Mouse (Mus musculus) right cerebral cortex, postnatal 36 days (tissue): ENCODE data around the gene Gm29609.
A peak's percentile ranks its signal among the peaks of the same experiment; 100 is the strongest.

ENCODE experiments used
- DNase-seq, 2 experiments: peaks; one replicate each; pipeline ENCODE4 v3.0.0; 2022; ENCODE audit warnings: low spot score in 2 of 2, mixed read lengths in 1 of 2

Gm29609 gene

DNA sequence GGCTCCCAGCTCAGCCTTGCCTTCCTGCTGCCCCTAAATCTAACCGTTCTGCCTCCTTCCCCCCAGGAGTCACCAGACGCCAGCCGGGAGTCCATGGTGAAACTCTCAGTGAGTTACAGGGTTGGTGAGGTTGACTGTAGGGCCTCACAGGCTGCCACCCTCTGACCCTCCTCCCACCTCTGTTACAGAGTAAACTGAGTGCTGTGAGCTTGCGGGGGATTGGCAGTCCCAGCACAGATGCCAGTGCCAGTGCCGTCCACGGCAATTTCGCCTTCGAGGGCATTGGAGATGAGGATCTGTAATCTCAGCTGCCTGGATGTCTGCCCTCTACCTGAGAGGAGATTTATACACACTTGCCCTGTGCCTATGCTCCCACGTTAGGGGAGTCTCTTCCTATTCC, 18.5 kb upstream of the Gm29609 start:
- DNase-seq, result no peak

DNA sequence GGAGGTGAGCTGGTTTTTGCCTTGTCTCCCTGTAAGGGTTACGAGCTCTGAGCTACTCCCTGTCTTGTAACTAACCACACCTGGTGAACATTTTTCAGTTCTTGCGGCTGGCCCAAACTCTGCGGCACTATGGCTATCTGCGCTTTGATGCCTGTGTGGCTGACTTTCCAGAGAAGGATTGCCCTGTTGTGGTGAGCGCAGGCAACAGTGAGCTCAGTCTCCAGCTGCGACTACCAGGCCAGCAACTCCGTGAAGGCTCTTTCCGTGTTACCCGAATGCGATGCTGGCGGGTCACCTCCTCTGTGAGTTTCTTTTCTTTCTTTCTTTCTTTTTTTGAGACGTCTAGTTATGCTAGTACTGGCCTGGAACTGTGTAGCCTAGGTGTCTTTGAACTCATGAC, 17.4 kb upstream of the Gm29609 start:
- DNase-seq, result no peak

DNA sequence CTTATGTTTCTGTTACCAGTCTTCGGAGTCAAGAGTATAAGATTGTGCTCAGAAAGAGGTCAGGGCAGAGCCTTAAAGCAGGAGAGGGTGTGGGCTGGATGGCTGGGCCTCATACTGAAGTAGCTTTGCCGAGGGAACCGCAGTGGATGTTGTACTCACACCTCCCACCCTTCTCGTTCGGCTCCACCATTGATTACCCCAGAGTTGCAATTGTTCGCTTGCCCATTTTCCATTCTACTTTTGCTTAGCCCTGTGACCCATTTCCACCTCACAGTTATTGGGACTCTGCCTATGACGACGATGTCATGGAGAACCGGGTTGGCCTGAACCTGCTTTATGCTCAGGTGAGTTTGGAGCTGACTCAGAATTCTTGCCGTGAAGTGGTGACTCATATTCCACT, 16.5 kb upstream of the Gm29609 start:
- DNase-seq, result no peak

DNA sequence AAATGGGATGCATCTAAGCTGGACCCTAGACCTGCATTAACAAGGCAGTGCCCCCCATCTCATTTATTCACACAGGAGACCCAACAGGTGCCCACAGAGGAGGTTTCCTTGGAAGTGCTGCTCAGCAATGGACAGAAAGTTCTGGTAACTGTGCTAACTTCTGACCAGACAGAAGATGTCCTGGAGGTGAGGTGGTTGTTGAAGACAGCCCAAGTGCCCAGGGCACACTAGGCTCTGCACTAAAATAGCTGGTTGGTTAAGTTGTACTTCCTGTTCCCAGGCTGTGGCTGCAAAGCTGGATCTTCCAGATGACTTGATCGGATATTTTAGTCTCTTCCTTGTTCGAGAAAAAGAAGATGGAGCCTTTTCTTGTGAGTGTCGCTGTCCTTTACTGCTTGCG, 16.0 kb upstream of the Gm29609 start:
- DNase-seq, result no peak

DNA sequence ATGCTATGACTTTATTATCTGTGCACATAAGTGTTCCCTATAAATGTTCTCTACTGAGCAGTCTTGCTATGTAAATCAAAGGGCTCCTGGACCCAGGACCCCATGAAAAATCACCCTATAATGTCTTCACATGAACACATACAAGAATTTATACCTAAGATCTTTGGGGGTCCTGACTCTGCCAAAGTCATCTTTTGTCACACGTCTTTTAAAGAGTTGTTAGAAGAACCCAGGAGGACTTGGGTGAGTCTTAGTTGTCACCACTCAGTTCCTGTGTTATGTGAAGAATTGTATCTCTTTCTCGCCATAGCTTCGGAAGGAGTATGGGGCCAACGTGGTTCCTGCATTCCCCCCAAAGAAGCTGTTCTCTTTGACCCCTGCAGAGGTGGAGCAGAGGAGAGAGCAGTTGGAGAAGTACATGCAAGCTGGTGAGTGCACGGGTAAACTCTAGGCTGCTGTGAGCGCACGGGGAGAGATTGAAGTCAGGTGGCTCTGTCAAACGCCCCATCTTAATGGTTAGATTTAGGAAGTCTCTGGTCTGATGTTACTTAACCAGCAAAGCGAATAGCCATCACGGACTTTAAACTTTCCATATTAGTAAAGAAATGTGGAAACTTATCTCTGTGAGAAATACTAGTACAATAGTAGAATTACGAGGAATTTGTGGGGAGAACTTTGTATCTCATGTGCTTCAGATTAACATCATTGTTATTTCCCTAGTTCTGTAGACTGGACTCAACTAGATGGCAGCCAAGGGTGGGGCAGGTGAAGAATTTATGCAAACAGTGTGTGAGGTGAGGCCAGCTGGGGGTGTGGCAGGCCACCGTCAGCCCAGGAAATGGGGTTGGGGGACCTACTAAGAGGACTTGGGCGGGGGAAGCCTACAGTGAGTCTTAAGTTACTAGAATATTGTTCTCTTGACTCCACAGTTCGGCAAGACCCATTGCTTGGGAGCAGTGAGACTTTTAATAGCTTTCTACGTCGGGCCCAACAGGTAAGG, 15.1 kb upstream of the Gm29609 start:
- no peak for DNase-seq

DNA sequence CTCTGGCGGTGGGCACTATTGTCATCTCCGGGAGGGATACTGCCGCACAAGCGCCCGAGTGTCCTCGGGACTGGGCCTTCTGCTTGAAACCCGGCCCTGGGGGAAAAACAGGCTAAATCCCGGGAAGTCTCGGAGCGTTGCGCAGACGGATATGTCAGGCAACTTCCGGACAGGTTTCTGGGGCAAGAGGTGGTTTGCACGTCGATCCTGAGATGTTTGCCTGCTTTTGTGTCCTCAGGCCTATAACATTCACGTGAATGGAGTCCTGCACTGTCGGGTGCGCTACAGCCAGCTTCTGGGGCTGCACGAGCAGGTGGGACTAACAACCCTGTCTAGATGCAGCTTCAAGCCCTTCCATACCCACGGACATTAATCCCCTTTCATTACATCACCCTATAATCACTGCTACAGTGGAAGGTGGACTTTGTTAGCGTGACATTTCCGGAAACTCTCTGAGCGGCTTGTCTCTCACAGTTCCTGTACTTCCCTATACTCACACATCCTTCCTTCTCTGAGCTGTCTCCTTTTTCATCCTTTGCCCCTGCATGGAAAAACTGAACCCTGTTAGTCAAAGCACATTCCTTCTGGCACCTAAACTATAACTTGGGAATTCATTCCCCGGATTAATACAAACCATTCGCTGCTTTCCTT, 14.0 kb upstream of the Gm29609 start:
- no peak for DNase-seq

DNA sequence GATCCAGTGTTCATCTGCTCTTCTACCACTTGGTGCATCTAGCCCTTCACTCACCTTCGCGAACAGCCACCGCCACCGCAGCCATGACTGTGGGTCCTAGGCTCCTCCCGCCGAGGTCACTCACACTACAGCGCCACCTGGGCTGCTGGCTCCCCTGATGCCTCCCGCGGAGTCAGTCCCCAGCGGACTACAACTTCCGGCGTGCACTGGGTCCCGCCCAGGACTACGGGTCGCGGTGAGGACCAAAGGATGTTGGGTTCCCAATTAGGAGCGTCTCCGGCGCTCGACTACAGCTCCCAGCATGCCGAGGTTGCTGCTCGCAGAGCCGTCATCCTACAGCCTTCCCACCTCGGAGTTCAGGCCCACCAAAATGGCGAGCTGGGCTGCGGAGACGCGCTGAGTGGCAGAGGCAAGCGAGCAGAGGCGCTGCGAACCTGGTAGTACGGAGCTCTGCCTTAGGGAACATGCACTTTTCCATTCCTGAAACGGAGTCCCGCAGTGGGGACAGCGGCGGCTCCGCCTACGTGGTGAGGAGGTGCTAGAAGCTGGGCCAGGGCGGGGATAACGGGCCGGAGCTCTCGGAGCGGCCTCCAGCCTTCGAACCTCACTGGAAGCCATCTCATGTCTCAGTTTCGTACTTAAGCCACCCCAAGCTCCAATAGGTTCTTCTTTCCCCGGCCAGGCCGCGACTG, 13.4 kb upstream of the Gm29609 start, which contains the start of the genes Snx17 and Eif2b4:
TSS of gene Snx17 (plus strand) at position 289 of the 692 bp plus-strand sequence.
TSS of gene Eif2b4 (minus strand) at position 492 of the 692 bp plus-strand sequence.
- peak; percentile 99 to 100 for DNase-seq

DNA sequence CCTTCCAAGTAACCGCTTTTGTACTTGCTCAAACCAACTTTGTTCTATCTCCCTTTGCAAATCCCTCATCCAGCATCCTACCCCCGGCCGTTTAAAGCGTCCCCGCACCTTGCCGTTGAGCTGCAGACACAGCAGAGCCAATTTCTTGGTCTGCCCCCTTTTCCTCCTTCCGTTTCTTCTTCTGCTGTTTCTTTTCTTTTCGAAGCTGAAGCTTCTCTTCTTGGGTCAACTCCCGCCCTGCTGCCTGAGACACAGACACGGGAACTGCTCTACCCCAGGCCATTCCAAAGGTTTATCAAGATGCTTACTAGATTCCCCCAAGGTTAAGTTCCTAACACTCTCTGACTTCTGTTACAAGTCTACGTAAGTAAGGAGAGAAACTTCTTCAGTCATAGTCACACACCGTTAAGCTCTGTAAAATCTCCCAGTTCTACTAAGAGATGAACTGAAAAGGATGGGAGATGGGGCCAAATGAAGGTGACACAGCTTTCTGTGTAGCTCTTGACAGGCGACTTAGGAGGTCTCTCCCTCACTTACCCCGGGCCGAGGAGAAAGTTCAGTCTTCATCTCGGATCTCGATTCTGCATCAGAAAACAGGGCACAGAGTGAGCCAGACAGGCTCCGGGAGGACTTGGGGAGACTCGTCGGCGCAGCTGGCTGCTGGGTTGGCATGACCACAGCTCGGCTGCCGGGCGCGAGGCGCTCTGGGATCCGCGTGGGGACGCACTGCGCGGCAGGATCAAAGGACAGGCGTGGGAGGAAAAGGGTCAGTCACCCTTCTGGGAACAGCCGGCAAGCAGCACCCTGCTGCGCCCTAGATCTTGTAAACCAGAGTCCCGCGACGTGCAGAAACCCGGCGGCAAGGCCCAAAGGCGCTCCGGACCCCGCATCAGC, 12.6 kb upstream of the Gm29609 start:
- peak in 1 of 2 experiments; percentile 57 for DNase-seq

DNA sequence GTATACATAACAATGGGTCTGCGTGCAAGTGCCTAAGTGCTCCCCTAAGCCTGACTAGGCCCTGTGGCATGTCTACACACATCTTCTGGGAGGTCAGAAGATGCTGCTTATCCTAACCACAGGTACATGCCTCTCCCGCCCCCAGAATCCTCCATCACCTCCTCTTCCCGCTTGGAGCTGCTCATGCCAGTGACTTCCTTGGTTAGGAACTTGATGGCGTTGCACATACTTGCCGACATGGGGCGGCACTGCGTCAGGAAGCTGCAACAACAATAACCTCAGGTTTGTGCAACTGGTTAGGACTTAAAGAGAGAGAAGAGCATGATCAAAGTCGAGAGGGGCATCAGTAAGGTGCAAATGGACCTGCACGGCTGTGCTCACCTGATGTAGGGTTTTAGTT, 10.5 kb upstream of the Gm29609 start:
- no peak for DNase-seq

DNA sequence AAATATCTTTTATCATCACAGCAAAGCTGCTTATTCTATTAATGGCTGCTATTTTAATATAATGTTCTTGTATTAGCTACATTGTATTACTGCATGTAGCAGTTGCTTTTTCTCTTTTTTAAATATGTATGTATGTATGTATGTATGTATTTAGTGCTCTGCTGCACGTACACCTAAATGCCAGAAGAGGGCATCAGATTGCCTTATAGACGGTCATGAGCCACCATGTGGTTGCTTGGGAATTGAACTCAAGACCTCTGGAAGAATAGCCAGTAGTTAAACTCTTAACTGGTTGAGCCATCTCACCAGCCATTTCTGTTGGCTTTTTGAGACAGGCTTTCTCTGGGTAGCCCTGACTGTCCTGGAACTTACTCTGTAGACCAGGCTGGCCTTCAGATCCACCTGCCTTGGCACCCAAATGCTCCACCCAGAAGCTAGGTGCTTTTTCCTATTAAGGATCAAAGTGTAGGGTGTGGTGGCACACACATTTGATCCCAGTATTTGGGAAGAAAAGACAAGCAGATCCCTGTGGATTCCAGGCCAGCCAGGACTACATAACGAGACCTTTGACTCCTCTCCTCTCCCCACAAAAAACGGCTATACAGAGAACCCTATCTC, 8.6 kb upstream of the Gm29609 start:
- DNase-seq, result no peak

DNA sequence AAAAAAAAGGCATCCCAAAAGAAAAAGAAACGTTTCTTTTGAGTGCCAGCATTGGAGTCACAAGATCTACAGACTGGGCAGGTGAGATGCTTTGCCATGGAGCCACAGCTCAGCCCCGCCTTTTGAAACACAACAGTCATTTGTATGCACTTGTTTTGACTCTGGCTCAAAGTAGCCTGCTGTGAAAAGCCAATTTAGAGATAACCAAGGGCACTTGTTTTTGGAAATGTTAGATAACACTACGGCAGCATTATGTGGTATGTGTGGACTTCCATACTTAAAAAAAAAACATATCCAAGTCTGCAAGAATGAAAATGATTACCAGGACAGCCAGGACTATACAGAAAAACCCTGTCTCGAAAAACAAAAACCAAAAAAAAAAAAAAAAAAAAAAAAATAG, 4.0 kb upstream of the Gm29609 start:
- DNase-seq, result no peak

DNA sequence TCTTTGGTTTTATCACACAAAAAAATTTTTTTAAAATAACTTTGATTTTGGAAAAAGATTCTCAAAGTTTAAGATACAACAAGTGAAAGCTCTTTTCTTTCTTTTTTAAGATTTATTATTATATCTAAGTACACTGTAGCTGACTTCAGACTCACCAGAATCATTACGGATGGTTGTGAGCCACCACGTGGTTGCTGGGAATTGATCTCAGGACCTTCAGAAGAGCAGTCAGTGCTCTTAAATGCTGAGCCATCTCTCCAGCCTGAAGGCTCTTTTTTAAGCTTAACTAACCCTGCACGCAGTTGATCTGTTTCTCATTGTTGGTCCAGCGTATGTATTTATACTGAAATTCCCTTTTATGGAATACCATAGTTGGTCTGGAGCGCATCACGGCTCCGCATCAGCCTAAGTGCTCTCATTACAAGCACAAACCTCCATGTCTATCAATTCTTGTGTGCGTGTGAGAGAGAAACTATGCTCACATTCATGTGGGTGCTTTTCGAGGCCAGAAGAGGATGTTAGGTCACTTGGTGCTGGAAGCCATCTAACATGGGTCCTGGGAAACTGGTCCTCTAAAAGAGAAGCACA, 1.6 kb upstream of the Gm29609 start:
- no peak for DNase-seq

DNA sequence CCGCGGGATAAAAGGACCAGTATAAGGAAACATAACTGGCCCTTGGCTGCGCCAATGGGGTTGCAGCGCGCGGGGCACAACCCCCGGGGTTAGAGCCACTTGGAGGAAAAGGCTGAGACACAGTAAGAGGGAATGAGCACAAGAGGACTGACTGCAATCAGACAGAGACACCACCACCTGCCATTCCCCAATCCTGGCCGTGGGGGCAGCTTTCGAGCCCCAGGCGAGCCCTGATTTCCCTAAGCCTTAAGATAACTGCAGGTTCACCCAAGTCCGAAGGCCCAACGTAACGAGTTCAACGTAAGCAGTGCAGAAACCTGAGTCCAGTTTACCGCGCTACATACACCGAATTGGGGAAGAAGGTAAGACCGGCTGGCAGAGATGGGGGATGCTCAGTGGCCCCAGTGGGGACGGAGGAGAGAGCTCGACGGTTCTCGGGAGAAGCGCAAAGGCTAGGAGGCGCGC, 378 bp downstream of the Gm29609 start:
- DNase-seq, result peak in 1 of 2 experiments; percentile 30

DNA sequence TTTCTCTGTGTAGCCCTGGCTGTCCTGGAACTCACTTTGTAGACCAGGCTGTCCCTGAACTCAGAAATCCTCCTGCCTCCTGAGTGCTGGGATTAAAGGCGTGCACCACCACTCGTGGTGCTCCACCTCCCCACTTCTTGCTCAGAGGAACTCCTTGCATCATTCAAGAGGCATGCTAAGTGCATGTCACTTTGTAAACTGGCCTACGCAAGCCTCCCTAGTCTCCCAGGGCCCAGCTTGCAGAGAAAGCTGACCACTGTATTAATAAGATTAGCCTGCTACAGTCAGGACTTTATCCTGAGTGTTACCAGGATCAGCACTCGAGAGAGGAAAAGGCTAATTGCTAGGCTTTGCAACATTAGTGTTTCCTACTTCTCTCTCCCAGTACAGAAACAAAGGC, 11.1 kb downstream of the Gm29609 start:
- DNase-seq, result no peak

DNA sequence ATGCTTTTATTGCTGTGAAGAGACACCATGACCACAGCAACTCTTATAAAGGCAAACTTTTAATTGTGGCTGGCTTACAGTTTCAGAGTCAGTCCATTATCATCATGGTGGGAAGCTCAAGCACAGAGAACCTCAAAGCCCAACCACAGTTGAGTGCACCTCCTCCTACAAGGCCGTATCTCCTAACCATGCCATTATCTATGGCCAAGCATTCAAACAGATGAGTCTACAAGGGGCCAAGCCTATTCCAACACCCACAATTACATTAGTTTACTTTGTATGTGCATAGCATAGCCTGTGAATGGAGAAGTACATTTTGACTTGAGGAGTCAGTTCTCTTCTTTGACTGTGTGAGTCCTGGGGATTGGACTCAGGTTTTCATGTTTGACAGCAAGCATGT, 14.8 kb downstream of the Gm29609 start:
- no peak for DNase-seq

DNA sequence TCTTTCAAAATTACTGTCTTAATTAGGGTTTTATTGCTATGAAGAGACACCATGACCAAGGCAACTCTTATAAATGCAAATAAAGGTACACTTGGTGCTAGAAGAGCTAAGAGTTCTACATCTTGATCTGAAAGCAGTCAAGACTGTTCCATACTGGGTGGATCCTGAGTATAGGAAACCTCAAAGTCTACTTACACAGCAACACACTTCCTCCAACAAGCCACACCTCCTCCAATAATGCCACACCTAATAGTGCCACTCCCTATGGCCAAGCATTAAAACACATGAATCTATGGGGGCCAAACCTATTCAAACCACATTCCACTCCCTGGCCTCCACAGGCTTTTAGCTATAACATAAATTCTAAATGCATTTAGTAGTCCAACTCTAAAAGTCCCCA, 17.2 kb downstream of the Gm29609 start:
- DNase-seq, result no peak

DNA sequence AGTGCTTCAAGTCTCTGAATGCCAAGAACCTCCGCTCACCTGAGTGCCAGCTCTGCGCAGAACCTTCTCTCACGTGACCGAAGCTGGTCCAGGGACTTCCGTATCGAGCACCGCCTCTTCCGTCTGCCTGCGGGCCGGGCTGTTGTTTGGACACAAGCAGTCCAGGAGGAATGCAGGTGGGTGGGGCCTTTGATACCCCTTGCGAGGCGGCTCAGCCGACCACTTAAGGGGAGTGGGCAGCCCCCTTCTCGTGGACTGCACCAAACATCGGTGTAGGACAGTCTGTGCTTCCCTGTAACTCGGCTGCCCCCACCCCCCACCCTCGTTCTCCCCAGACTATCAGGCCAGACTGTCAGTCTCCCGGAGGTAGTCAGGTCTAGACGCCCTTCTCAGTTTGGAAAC, 25.6 kb downstream of the Gm29609 start, which contains the start of gene Mpv17:
TSS of gene Mpv17 (minus strand) at position 100 of the 402 bp plus-strand sequence.
- peak; percentile 76 to 80 for DNase-seq

DNA sequence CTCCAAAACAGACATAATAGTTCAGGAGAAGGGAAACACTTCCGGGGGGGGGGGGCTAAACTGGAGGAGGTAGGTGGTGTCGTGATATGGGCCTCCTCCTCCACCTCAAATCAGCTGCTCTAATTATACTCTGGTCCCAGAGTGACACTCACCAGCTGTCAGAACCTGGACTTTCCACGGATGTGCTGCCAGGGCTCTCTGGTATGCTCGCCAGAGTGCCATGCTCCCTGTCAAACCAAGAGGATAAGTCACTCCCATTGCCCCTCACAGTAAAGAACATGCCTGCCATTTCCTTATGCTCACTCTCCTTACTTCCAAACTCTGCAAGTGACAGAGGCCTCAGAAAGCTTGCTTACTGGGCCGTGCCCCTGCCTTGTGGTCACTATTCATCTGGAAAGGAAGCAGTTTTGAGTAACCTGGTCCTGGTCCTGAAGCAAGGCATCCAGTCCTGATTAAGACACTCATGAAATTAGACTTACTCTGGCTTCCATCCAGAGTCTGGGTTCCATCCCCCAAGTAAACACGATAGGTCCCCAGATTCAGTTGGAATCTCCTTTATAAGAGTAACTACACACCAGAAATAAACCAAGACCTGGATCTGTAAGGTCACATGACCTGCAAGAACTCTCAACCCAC, 26.1 kb downstream of the Gm29609 start:
- no peak for DNase-seq

DNA sequence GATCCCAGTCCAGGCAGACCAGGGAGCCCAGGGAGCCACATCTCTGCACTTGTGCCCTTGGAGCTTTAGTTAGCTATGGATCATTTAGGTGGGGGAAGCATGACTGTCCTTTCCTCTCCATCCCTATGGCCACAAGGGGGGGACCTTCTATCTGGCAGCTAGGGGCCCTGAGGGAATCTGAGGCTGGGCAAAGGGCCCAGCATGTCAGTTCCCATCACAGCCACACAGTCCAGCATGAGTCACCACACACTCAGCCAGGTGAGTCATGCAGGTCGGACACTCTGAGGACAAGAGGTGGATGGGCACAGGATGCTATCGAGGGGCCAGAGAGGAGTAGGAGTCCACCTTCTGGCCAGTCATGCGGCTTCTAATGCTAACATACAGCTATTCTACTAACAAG, 28.0 kb downstream of the Gm29609 start:
- DNase-seq, result no peak

DNA sequence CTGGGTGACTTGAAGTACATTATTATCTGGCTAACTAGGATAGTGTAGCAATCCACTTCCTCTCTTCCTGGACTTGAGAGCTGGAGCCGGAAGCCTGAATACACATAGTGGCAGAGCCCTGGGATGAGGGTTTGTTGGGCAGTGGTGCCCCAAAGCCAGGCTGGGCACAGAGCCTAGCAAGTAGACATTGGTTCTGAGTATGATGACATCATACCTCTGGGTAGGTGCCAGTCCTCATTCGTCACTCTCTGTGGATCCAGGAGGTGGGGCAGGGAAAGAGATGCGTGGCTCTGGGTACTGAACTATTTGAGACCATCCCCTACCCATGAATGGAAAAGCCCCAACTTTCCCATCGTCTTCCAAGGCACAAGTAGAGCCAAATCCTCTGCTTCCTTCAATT, 29.9 kb downstream of the Gm29609 start:
- no peak for DNase-seq
